Mouse (Mus musculus): ENCODE results near the gene Tenm4.

The Tenm4 gene

DNA sequence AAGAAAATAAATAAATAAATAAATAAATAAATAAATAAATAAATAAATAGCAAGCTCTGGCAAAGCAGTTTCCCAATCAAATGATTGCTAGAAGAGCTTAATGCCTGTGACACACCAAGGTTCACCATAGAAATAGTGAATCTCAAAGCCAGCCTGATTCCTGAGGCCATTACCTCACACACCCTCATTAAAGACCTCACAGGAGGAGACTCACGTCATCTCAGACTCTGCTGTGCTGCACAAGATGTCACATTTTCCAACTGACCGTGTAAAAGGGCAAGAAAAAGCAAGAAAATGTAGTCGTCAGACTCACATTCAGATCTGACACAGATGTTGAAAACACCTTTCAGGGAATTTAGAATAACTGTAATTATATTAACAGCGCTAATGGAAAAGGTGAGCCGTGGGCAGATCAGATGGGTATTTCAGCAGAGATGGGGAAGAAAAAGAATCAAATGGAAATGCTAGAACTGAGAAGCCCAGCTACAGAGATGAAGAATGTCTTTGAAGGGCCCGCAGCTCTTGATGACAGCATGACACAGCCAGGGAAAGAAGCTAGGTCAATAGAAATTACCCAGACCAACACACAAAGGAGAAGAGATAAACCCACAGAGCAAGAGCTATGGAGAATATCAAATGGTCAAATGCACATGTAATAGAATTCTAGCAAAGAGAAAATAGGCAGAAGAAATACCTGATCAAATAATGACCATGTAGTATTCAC lies 709.3 kb downstream of the Tenm4 start:
- no peak for DNase-seq

DNA sequence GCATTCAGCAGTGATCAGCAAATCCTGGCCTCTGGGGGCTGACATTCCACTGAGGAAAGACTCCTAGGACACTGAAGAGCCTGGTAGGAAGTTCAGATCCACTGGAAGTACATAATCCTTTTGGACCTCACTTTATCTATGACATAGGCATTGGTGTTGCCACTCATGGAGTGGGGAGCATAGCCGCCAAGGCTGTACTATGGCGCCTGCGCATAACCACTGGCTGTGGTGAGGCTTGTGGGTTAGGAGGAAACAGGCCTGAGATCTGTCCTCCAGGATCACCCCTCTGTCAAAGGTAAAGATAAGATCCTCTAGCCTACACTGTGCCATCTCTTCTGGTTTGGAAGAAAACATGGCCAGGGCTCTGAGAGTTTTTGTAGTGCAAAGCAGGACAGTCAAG lies 712.3 kb downstream of the Tenm4 start:
- DNase-seq, result no peak

DNA sequence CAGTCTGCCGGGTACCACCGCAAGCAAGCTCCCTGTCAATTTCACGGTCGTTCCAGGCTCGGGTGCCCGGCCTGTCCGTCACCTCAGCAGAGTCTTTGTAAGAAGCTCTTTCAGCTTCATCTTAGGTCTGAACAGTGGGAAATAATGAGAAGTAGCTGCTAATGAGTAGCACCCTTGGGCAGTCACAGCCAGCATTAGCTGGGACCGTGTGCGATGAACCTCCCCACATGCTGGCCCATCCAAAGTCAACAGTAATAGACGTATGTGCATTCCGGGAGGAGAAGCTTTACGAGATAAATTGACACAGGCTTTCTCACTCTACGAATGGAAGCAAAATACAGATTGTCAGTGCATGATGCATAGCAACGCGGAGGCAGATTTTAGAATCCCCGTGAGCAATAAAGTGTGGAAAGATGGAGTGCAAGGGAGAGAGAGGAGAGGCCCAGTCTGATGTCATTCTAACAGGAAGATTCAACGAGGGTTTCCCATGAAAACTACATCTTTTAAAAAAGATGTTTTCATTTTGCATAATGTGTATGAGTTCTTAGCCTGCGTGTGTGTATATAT lies 716.1 kb downstream of the Tenm4 start:
- peak; percentile 24 for DNase-seq

DNA sequence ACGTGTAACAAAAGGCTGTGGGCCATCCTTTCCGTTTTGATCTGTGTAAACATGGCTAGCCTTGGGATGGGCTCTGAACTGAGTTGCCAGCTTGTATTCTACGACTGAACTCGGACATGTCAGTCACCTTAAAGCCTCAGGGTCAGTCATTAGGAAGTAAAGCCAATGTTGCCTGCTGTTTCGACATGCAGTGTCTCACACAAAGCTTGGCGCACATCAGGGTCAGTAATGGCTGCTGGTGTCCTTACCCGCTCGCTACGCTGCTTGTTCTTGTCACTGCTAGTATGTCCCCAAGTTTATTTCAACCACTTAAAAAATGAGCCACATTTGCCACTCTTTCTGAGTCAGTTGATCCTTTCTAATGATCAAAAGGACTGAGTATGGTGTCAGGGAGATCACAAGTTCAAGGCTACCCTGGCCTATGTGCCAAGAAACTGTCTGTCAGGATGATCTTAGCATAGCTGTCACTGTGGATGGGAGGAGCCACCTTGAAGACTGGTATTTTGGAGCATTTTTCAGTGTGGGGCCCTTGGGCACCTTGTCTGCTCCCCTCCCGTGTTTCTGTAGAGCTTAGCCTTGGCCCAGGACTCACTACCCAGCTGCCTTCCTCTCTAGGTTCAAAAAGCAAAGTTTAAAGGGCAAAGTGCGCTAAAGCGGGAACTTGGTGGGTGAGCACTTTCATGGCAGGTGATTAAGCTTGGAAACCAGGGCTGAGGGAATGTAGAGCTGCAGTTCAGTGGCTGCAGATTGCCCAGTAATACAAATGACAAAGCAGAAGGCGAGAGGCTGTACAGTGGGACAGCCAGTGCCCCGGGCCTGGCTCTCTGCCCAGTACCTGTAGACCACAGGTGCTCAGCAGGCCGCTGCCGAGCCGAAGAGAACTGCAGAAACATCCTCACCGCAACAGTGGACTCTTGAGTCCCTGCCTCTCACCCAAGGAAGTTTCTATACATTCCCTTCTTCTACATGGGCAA lies 718.3 kb downstream of the Tenm4 start:
- DNase-seq, result no peak

DNA sequence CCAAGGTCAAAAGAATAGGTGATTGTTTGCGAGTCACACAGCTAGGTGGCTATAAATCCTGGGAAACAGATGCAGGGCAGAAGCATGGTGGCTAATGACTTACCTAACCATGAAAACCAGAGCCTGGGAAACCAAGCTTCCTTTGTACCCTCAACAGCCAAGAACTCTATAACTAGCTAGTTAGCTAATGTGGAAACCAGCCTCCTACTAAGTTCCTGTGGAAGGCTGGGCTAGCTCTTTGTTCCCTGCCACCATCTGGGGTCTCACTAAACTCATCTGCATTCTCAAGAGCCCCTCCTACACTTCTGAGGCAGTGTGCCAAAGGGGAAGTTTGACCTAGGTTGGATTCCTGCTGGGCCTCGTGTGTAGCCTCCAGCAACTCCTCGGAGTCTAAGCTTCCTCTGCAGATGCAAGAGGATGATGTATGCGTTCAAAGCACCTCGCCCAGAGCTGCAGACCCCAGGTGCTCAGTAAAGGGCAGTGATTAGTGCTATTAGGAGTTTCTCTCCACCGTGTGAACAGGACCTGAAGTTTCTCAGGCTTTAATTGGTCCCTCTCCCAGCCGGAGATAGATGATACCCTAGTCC lies 719.1 kb downstream of the Tenm4 start:
- DNase-seq, result no peak

DNA sequence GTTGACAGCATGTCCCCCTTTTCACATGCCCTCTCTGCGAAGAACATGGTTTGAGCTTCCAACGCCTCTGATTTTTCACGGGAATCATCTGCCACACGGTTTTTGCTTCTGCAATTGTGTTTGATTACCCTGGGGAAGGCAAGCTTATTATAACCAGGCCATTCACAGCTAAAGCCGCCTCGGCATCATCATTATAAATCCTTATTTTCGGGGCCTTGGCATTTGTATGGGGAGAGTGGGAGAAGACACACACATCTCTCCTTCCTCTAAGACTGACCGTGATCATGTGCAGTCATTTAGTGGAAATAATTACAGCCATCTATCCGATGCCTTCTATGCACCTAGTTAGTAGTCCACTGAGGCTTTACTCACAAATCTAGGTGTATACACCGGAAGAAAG lies 719.9 kb downstream of the Tenm4 start:
- DNase-seq, result no peak

DNA sequence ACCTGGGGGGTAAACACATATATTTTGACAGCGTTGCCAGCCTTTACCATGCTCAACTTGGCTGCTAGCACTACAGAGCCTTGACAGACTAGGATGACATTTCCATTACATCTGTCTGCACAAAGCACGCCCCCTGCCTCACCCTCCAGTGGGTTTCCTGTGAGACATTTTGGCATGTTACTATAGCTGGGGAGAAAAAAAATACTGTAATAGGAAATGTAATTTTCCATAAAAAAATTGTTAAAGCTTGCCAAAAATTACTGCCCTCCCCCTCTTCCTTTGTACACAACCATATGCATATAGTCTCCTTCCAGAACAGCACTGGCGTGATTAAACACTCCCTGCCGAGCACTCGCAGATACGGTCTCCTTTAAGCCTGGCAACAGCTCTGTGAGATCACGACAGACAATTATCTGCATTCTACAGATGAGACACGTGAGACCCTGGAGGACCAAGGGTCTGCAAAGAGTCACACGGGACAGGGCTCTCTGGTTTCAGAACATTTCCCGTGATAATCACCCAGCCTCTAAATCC lies 728.1 kb downstream of the Tenm4 start:
- peak; percentile 52 for DNase-seq

DNA sequence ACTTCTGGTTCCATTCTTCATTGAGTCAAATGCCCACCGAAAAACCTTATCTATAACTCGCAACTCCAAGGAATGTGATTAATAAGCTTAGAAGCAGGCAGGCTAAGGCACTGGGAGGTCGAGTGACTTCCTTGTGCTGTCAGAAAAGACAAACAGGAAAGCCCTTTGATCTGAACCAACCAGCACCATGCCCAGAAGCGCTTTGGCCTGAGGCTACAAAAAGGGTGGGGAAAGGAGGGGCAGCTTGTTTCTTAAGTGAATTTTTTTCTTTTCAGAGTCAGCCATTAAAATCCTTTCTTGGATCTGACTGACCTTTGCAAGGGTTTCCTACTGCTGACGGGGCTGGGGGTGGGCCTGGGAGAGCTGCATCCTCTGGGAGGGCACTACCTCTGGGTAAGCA lies 731.1 kb downstream of the Tenm4 start:
- no peak for DNase-seq

DNA sequence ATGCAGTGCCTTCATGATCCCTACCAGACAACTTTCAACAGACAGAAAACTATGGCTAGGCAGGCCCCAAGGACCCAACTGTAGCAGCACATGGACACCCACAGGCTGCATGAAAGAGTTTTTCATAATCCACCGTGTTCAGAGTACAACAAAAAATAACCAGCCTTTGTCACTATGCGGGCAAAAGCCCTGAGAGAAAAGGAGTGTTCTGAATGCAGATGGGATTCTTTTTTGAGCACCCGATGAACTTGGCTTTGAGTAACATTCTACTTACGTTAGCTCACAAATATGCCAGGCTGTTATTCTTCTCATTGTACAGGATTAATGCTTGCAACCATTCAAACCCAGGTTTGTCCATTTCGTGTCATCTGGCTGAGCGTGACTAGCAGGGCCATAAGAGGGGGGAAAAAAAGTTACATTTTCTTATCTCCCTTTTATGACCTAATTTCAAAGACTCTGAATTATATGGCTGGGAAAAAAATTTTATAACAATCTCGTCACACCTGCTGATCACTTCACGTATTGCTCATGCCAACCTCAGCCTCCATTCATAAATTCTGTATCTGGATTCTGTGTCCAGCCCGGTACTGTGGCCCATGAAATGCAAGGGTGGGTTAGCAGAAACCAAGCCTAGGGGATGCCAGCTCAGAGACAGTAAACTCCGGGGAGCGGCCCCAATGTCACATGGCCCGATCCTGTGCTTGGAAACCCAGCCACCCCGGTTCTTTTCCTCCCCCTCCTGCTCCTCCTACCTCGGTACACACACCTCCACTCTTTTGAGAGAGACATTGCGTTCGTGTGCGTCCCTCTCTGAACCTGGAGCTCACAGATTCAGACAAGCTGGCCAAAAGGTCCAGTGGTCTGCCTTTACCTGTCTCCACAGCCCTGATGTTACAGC lies 732.3 kb downstream of the Tenm4 start:
- no peak for DNase-seq

DNA sequence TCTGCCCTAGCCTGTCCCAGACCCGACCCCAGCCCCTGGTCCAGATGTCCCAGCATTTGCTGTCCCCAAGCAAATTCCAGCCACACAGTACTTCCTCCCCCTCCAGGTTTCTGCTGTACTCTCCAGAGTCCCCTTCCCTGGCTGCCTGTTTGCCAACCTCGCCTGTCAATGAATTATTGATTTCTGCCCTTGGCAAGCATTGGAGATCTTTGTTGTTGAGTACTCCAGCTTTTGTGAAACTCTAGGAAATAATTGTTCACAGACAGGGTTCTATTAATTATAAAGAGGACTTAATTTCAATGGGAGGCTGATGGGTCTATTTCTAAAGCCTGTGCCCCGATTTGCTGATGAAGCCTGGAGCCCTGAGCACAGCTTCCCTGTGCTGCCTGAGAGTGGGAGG lies 733.4 kb downstream of the Tenm4 start:
- no peak for DNase-seq

DNA sequence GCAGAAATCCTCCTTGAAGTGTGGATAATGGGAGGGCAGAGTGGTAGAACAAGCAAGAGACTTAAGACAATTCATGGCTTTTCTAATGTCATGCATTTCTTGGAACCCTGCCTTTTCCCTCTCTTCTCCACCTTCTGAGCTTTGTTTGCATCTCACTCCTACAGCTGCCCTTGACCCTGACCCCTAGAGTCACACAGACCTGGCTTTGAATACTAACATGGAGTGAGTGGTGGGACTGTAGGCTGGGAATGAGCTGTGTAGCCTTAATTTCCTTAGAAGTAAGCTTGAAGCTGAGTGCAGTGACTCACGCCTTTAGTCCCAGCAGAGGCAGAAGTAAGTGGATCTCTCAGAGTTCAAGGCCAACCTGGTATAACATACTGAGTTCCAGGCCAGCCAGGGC lies 733.9 kb downstream of the Tenm4 start:
- no peak for DNase-seq

DNA sequence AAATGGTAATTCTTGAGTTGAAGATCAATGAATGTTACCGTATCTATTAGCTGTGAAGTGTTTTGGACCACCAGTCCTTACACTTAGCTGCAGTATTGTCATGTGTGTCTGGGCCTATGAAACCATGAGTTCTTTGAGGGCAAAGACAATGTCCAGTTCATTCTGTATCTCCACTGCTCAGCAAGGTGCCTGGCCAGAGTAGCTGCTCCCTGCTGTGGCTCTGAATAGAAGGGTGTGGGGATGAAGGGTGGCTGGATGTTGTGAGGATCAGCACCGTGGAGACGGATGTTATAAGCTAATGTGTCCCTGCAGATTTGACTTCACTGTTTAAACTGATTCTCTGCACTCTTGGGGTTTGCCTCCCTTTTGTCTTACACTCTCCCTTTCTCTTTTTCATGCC lies 734.4 kb downstream of the Tenm4 start:
- DNase-seq, result no peak

DNA sequence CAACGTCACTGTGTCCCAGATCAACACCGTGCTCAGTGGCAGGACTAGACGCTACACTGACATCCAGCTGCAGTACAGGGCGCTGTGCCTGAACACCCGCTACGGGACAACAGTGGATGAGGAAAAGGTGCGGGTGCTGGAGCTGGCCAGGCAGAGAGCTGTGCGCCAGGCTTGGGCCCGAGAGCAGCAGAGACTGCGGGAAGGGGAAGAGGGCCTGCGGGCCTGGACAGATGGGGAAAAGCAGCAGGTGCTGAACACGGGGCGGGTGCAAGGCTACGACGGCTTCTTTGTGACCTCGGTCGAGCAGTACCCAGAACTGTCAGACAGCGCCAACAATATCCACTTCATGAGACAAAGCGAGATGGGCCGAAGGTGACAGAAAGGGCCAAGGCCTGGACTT lies 735.2 kb downstream of the Tenm4 start:
- DNase-seq, result no peak

DNA sequence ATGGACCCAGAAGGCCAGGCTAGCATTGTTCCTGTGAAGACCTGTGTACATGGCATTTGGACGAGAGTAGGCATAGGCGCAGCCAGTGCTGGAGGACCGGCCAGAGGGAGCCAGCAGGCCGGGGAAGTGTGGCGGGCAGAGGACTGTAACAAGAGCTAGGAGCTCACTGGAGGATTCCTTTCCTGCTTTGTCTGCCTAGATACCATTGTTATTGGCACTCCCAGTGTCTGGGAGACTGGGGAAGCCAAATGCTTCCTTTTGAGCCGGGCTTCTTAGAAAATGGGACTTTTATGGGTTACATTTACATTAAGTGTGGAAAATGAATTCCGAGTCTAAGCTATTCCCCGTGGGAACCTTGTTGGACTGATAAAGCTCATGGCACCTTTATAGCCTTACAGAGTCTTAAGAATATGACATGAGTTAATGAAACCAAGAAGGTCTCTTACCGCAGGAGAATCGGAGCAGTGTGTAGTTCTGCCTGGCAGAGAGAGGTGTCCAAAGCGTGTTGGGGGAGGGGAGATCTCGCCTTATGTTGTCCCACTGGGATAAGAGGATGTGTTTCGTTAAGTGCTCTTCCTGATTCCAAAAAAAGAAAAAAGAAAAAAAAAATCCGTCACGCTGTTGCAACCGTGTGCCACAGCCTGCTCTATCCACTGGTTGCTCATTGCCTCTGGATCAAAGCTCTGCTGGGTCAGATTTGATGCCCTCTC lies 737.1 kb downstream of the Tenm4 start:
- no peak for DNase-seq

DNA sequence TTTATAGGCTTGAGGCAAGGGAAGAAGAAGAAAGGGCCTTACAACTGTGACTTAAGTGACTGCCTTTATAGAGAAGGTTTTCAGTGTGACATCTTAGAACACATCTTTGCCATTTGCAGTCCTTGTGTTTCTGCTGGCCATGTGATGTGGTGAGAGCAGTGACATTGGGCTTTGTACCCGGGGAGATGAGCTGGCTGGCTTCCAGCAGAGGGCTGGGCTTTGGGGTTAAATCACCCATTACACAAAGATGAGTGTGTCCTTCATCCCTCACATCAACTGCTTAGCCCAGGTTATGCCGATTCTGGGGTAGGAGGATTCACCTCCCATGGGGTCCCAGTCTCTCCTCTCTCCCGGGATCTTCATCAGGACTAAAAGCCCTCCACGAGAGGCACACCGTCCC lies 738.8 kb downstream of the Tenm4 start:
- no peak for DNase-seq

DNA sequence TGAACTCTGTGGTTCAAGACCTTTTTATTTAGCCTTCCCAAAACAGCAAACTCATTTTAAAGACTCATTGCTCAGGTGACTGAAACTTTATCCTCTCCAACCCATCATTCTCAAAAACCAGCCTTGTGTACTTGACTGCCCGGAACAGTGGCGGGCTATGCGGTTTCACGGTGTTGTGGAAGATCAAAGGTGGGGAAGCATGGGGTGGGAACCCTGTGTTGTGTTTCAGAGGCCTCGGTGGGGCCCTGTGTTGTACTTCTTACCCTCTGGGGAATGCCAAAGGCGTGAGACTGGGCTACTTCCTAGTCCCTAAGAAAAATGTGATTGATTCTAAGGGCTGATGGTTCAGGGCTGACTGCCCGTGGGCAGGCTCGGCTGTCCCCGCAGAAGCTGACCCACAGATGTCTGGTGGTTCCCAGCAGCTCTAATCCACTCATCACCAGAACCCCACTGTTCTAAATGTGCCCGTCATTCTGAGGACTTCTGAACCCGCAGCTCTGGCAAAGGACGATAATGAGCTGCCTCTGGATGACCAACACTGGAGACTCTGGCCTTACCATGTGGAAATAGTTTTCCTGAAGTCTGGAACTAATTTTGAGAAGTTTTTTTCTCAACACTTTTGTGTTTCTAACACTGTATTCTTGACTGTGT lies 739.4 kb downstream of the Tenm4 start:
- no peak for DNase-seq

DNA sequence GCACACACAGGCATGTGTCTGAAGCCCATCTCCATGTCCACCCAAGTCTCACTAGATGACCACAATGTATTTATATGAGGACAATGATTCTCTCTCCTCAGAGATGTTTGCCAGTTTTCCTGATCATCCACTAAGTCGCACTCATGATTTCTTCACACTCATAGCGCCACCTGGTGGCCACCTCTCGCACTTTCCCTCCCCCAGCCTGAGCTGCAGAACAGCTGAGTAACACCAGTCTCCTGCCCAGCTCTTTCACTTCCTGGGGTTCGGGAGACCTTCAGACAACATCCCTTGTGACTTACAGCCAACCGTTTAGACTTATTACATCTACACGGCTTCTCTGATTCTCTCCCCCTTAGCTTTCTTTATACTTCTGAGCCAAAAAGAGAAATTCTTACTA lies 743.0 kb downstream of the Tenm4 start:
- DNase-seq, result peak; percentile 84

DNA sequence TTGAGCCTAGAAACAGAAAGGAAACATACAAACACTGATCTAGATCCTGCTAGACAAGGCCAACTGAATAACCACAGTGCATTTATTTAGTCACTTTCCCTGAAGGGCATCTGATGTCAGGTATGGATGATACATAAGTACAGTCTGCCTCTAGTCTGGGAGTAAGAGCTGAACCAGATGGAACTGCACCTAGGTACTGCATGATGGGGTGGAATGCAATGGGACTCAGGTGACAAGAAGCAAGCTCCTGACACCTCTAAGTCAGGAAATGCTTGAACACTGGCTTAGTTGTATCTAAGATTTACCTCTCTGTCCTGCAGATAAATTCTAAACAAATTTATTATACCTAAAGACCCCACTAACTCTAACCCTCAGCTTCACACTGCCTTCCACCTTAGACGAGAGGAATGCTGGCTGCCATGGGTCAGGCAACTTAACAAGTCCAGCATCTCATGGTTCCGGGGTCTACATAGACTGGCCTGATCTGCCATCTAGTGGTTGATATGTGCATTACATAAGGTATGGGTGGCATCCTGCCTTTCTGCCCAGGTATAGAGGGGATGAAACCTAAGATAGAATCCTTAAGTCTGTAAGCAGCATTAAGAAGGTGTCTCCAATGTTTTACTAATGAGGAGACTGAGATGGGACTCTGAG lies 744.5 kb downstream of the Tenm4 start:
- DNase-seq, result peak; percentile 62

DNA sequence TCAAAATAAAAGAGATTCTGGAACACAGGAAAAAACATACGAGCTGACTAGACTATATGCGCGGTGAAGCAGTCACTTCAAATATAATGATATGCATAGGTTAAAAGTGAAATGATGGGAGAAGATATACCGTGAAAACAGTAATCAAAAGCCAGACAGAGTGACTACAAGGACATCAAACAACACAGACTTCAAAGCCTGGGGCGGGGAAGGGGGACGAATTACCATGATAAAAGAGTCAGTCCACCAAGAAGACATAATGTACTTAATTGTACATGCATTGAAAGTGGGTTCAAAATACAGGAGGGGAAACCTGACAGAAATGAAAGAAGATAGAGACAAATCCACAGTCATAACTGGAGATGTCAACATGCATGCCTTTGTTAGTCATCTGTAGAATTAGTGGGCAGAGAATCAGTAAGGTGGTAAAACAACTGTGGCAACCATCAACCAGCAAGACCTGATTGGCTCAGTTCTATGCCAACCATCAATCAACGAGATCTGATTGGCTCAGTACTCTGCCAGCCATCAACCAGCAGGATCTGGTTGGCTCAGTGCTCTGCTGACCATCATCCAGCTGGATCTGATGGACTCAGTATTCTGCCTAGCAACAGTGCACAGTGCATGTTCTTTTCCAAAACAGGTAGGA lies 749.5 kb downstream of the Tenm4 start:
- no peak for DNase-seq

DNA sequence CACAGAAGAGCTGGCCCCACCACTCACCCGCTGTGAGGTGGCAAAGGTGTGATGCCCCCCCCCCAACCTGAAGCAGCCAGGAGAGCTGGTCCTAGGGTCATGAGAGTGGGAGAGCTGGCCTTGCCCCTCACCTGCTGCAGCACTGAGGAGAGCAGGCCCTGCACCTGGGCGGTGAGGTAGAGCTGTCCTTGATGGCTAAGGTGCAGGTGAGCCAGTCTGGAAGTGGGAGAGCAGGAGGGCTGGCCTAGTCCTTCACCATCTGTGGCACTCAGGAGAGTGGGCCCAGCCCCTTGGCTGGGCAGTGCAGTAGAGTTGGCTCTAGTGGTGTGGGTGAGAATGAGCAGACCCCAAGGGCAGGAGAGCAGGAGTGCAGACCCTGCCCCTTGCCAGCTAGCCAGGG lies 751.9 kb downstream of the Tenm4 start:
- no peak for DNase-seq

Data from right cerebral cortex, adult 18-20 months (tissue).